In the genomic region with DNA sequence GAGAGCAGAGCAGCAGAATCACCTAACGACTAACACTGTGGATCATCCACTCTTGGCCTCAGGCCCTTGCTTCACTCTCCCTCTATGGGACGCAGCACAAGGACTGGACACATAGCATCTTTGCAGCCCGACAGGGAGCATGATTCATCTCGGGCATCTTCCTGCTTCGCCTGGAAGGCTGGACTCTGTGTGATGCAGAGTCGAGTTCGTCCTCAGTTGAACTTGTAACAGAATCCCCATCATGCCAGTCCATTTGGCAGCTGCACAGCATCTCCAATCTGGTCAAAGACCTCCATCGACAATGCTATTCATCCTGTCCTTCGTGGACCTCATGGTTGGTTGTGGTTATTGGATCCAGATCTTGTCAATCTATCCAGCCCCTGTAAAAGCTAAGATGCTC, we compare ENCODE assay signal across 32 mouse cellular contexts. TPM values are rescaled to one million over a fixed set of nuclear protein-coding genes. Genes with fewer than 3 reads are reported as not detected.
"Had no signal": no experiment of that assay in that cellular context is flagged by ENCODE, and none has a peak within 500 bp of the region (broad histone marks: within the 10 kb centered on the region; RNA-seq: fewer than 3 reads in every experiment).

No protein-coding gene starts in this region.

- H3K36me3 ChIP-seq: limb, embryonic 12.5 days; limb, embryonic 15.5 days; liver, embryonic 12.5 days; liver, embryonic 15.5 days; lung, embryonic 15.5 days; midbrain, embryonic 10.5 days; midbrain, embryonic 13.5 days; neural tube, embryonic 13.5 days; stomach, embryonic 15.5 days had no signal

- H3K9me3 ChIP-seq: limb, embryonic 12.5 days; limb, embryonic 15.5 days; liver, embryonic 12.5 days; liver, embryonic 15.5 days; lung, embryonic 15.5 days; megakaryocyte, embryonic 14.5 days; midbrain, embryonic 10.5 days; midbrain, embryonic 13.5 days; neural tube, embryonic 13.5 days; stomach, embryonic 15.5 days had no signal

- H3K4me3 ChIP-seq: layer of hippocampus, adult 2 months; limb, embryonic 12.5 days; limb, embryonic 15.5 days; liver, embryonic 12.5 days; liver, embryonic 15.5 days; lung, embryonic 15.5 days; megakaryocyte, embryonic 14.5 days; midbrain, embryonic 10.5 days; midbrain, embryonic 13.5 days; myocyte; neural tube, embryonic 13.5 days; stomach, embryonic 15.5 days had no signal

- H3K4me1 ChIP-seq: limb, embryonic 12.5 days; limb, embryonic 15.5 days; liver, embryonic 12.5 days; liver, embryonic 15.5 days; midbrain, embryonic 10.5 days; midbrain, embryonic 13.5 days; neural tube, embryonic 13.5 days; stomach, embryonic 15.5 days had no signal

- H3K27ac ChIP-seq: kidney, postnatal 0 days; layer of hippocampus, adult 2 months; limb, embryonic 12.5 days; limb, embryonic 15.5 days; liver, embryonic 12.5 days; liver, embryonic 15.5 days; lung, embryonic 15.5 days; midbrain, embryonic 10.5 days; midbrain, embryonic 13.5 days; neural tube, embryonic 13.5 days; stomach, embryonic 15.5 days had no signal

- ATAC-seq: liver, embryonic 12.5 days; midbrain, embryonic 13.5 days; midbrain, embryonic 16.5 days had no signal

- H3K27me3 ChIP-seq: limb, embryonic 15.5 days; liver, embryonic 12.5 days; liver, embryonic 15.5 days; midbrain, embryonic 13.5 days; neural tube, embryonic 13.5 days; stomach, embryonic 15.5 days had no signal

- DNase-seq: kidney, postnatal 25 days; layer of hippocampus, adult 9-11 months; lung, adult 18-20 months; lung, postnatal 10 days; lung, postnatal 36 days; retina, postnatal 1 day; right cerebral cortex, postnatal 25 days; spleen, adult 18-20 months; thymus, adult 18-20 months; thymus, postnatal 36 days had no signal

- H3K9ac ChIP-seq: limb, embryonic 12.5 days; limb, embryonic 15.5 days; liver, embryonic 12.5 days; liver, embryonic 15.5 days; lung, embryonic 15.5 days; midbrain, embryonic 13.5 days; neural tube, embryonic 13.5 days; stomach, embryonic 15.5 days had no signal

- H3K4me2 ChIP-seq: limb, embryonic 12.5 days; limb, embryonic 15.5 days; liver, embryonic 12.5 days; liver, embryonic 15.5 days; lung, embryonic 15.5 days; midbrain, embryonic 13.5 days; neural tube, embryonic 13.5 days; stomach, embryonic 15.5 days had no signal

RNA-seq across cellular contexts. Expression of gene 1700012A03Rik, which starts 11.2 kb away (rescaled TPM):
- total RNA-seq: layer of hippocampus, adult 2 months; layer of hippocampus, postnatal 25 days; left cerebral cortex, adult 18-20 months; left cerebral cortex, postnatal 25 days; monocyte, adult 5-6 weeks; neutrophil, adult 5-6 weeks had no signal
- polyA plus RNA-seq: kidney, embryonic 14.5 days; kidney, postnatal 0 days; large intestine, adult 2 months; limb, embryonic 12.5 days; limb, embryonic 15.5 days; liver, embryonic 12.5 days; liver, embryonic 15.5 days; lung, embryonic 15.5 days; midbrain, embryonic 10.5 days; midbrain, embryonic 13.5 days; midbrain, embryonic 16.5 days; myocyte; neural tube, embryonic 13.5 days; stomach, embryonic 15.5 days; urinary bladder, adult 2 months had no signal
